In genomic region chr7:65359774-65360173, GRCm38 (mm10) we compare ENCODE assay signal across 12 mouse cellular contexts.
DNase-seq lines count a peak whose midpoint lies in the region; ATAC-seq and TF ChIP-seq lines count a peak whose summit lies in the region.
"Had no signal": no experiment of that assay in that cellular context is flagged by ENCODE, and none has a peak within 500 bp of the region (broad histone marks: within the 10 kb centered on the region; RNA-seq: fewer than 3 reads in every experiment).

No protein-coding gene starts in this region.

- H3K4me3 ChIP-seq in left cerebral cortex, adult 2 months, result no peak overlapping the region
- no peak overlapping the region for H3K4me3 ChIP-seq in intestine, embryonic 15.5 days (replicated peaks)
- H3K4me3 ChIP-seq in stomach, embryonic 16.5 days (replicated peaks; ENCODE audit: low read length), result no peak overlapping the region
- H3K4me3 ChIP-seq: limb, embryonic 13.5 days had no signal

- 60% methylated on average over 8 of the region's 8 CpGs for WGBS in intestine, embryonic 15.5 days
- WGBS in stomach, embryonic 16.5 days, result 54% methylated on average over 8 of the region's 8 CpGs

- no peak overlapping the region for H3K4me2 ChIP-seq in intestine, embryonic 15.5 days (replicated peaks)
- H3K4me2 ChIP-seq in stomach, embryonic 16.5 days (ENCODE audit: low read depth, low read length), result no peak overlapping the region; the same call in 1 of the 2 replicates
- H3K4me2 ChIP-seq: limb, embryonic 13.5 days had no signal

- H3K9ac ChIP-seq in intestine, embryonic 15.5 days, result no peak overlapping the region
- H3K9ac ChIP-seq in stomach, embryonic 16.5 days (ENCODE audit: low read length), result no peak overlapping the region
- H3K9ac ChIP-seq: limb, embryonic 13.5 days had no signal

- H3K27ac ChIP-seq in left cerebral cortex, adult 2 months, result peak overlapping the region; percentile 71
- 0 out of 2 replicates have a peak overlapping the region, but pooled peaks have one; percentile 48 for H3K27ac ChIP-seq in intestine, embryonic 15.5 days
- peak overlapping the region; percentile 56; the same call in 1 of the 2 replicates for H3K27ac ChIP-seq in stomach, embryonic 16.5 days (ENCODE audit: low read length)
- H3K27ac ChIP-seq: limb, embryonic 13.5 days had no signal

- peaks cover 31% of the 10 kb centered on the region for H3K4me1 ChIP-seq in intestine, embryonic 15.5 days (replicated peaks)
- H3K4me1 ChIP-seq in stomach, embryonic 16.5 days (ENCODE audit: control insufficient read depth, insufficient read depth, low read length), result peaks cover 34% of the 10 kb centered on the region

- no peaks in the 10 kb centered on the region for H3K9me3 ChIP-seq in intestine, embryonic 15.5 days
- no peaks in the 10 kb centered on the region for H3K9me3 ChIP-seq in stomach, embryonic 16.5 days (replicated peaks; ENCODE audit: control insufficient read depth, low read length)
- H3K9me3 ChIP-seq: limb, embryonic 13.5 days had no signal

- no peaks in the 10 kb centered on the region for H3K27me3 ChIP-seq in intestine, embryonic 15.5 days (replicated peaks)
- no peaks in the 10 kb centered on the region for H3K27me3 ChIP-seq in stomach, embryonic 16.5 days (ENCODE audit: control insufficient read depth, insufficient read depth, low read length)
- H3K27me3 ChIP-seq: limb, embryonic 13.5 days had no signal

- H3K36me3 ChIP-seq in intestine, embryonic 15.5 days, result no peaks in the 10 kb centered on the region
- H3K36me3 ChIP-seq in stomach, embryonic 16.5 days (ENCODE audit: control insufficient read depth, insufficient read depth, low read length), result no peaks in the 10 kb centered on the region
- H3K36me3 ChIP-seq: limb, embryonic 13.5 days had no signal

- DNase-seq in adrenal gland, postnatal 10 days, result peak; percentile 38
- no peak for DNase-seq in adrenal gland, adult 8-10 months
- DNase-seq in left cerebral cortex, adult 2 months (ENCODE audit: extremely low spot score in 1 of 2, low spot score in 2 of 2), result no peak
- DNase-seq in left cerebral cortex, postnatal 10 days (ENCODE audit: extremely low spot score in 1 of 2, low spot score in 2 of 2), result no peak
- DNase-seq in B cell, adult 2 months, result no peak
- DNase-seq in thymus, postnatal 4 days, result no peak
- DNase-seq: cerebellum, adult 11 months; retina, postnatal 1 day had no signal

- no peak for TF ChIP-seq CTCF in left cerebral cortex, adult 2 months (IDR thresholded peaks at IDR 0.05)

- ATAC-seq in intestine, embryonic 15.5 days, result 0 out of 2 replicates have a peak, but pooled peaks have one; percentile 26
- no peak for ATAC-seq in stomach, embryonic 16.5 days (ENCODE audit: insufficient read depth, low FRiP score)
- ATAC-seq: activated CD4-positive, CD25-positive, alpha-beta regulatory T cell, adult 4 months had no signal

- intact Hi-C loops in left cerebral cortex, adult 2 months (cut with DNase I), result loop anchor here (5.0 kb wide), 1 partner anchor 58 kb away; no protein-coding TSS in a partner anchor
- intact Hi-C loops in left cerebral cortex, postnatal 10 days (cut with DNase I), result no loop called here
